Mouse (Mus musculus): ENCODE data around the gene Smarca1.

DNA sequence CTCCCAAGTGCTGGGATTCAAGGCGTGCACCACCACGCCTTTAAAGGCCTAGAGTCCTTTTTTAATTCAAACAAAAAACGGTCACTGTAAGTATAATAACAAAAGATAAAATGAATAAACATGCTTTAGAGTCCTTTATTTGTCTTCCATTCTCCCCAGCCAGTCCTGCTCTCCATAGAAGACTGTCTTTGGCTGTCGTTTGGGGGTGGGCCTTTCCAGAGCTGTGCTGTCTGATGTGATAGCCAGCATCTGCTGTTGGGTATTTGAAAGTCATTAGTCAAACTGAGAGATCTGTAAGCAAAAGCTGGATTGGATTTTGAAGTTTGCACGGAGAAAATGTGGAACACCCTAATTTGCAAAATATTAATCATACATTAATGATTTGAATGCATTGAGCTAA is 44.1 kb upstream of the Smarca1 start:
- TF ChIP-seq CTCF (IDR thresholded peaks at IDR 0.05; ENCODE audit: borderline replicate concordance, insufficient read depth, low read depth, low read length) (no peak), POLR2A (IDR thresholded peaks at IDR 0.05; ENCODE audit: borderline replicate concordance, insufficient read depth, low read length) (no peak)
